Mouse (Mus musculus): Measurements from ENCODE around the gene Srpk2. TPM values are rescaled to one million over a fixed set of nuclear protein-coding genes. Genes with fewer than 3 reads are reported as not detected.
"Not testable (repeated sequence)": the region's sequence is repeated elsewhere in the genome, so short reads cannot be mapped to it uniquely, and the experiment has no call there.

The Srpk2 gene
- total and polyA plus RNA-seq, 3 experiments = 20.6 to 31.1 (median 23.3) TPM

DNA sequence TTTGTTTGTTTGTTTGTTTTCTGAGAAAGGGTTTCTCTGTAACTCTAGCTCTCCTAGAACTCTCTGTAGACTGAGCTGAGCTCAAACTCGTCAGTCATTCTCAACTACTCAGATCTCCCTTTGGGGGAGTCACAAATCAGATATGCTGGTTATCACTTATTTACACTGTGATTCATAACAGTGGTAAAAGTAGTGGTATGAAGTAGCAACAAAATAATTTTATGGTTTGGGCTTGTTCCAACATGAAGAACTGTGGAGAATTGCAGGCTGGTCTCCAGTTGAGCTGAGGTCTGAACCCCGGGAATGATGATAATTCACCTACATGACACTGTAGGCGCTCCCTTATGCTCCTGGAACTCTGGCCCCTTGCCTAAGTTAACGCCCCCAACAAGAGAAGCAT lies 124.2 kb downstream of the Srpk2 start:
- TF ChIP-seq POLR2A (IDR thresholded peaks at IDR 0.05; ENCODE audit: low read depth, low read length) (no peak), JUN (IDR thresholded peaks at IDR 0.05; ENCODE audit: insufficient read depth, low read depth, low read length) (no peak), UBTF (IDR thresholded peaks at IDR 0.05; ENCODE audit: low read depth, low read length) (no peak), HCFC1 (IDR thresholded peaks at IDR 0.05; ENCODE audit: low read depth, low read length) (no peak), BHLHE40 (IDR thresholded peaks at IDR 0.05; ENCODE audit: low read depth, low read length) (no peak), NELFE (IDR thresholded peaks at IDR 0.05; ENCODE audit: low read depth, low read length) (no peak), MXI1 (IDR thresholded peaks at IDR 0.05; ENCODE audit: low read depth, low read length) (no peak), TCF12 (IDR thresholded peaks at IDR 0.05; ENCODE audit: low read depth, low read length) (no peak), RAD21 (IDR thresholded peaks at IDR 0.05; ENCODE audit: low read depth, low read length) (no peak), USF2 (conservative IDR thresholded peaks at IDR 0.05; ENCODE audit: low read depth, low read length) (no peak), ELF1 (IDR thresholded peaks at IDR 0.05; ENCODE audit: low read depth, low read length) (no peak), ZNF384 (IDR thresholded peaks at IDR 0.05; ENCODE audit: low read depth, low read length) (no peak), ZKSCAN1 (IDR thresholded peaks at IDR 0.05; ENCODE audit: borderline replicate concordance, low read depth, low read length) (no peak), USF1 (IDR thresholded peaks at IDR 0.05; ENCODE audit: low read depth, low read length) (no peak), JUND (conservative IDR thresholded peaks at IDR 0.05; ENCODE audit: low read depth, low read length) (no peak), KAT2A (IDR thresholded peaks at IDR 0.05; ENCODE audit: insufficient replicate concordance, low read length) (no peak), SIN3A (IDR thresholded peaks at IDR 0.05; ENCODE audit: low read length) (no peak), RCOR1 (conservative IDR thresholded peaks at IDR 0.05; ENCODE audit: low read depth, low read length) (no peak), ETS1 (conservative IDR thresholded peaks at IDR 0.05; ENCODE audit: low read depth, low read length) (no peak), CTCF (conservative IDR thresholded peaks at IDR 0.05 in 1 of 2, IDR thresholded peaks at IDR 0.05 in 1 of 2; ENCODE audit: low read depth in 2 of 2, low read length in 2 of 2) (no peak)
- dilution Hi-C loops (cut with MboI; ENCODE audit: extremely low pct_ligation_motif_present, extremely low pct_unique_long_range_greater_than_20kb, low sequenced_read_pairs) = no loop called here
- in situ Hi-C loops (cut with MboI; ENCODE audit: low pct_ligation_motif_present, low pct_unique_long_range_greater_than_20kb, low sequenced_read_pairs) = no loop called here

DNA sequence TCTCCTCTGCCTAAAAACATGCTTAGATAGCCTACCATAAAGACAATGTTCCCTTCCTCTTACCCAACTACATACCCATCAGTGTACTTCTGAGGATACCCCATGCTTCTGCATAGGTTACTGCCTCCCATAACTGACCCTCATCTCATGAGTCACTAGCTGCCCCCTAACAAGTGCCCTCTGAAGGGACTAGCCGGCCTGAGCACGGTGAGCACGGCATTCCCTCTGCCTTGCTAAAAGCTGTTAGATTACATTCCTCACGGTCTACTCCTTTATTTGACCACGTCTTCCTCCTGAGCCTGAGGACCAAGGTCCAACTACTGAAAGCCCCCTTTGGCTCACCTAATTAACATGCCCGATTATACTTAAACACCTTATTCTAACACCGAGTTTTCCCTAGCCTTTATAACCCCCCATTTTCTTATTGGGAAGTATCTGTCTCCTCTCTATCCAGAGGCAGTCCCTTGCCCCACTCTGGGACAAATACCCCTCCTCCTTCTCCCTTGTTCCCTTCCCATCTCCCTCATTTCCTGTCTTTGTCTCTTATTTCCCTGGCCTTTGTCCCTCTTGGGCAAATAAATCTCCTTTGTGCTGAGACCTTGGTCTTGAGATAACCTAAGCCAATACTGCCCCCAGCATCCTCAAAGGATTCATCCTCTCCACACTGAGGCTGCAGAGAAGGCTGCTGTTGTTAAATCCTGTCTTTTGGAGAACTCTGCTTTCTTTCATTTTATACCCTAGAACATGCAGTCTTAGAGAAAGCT lies 128.2 kb downstream of the Srpk2 start:
- Histone ChIP-seq H3K9ac (ENCODE audit: insufficient read depth, low read depth) (no peak overlapping the region), H3K27me3 (replicated peaks) (no peaks in the 10 kb centered on the region), H3K4me2 (ENCODE audit: insufficient read depth, low read depth, poor library complexity, severe bottlenecking) (no peak overlapping the region), H3K27ac (ENCODE audit: insufficient read depth, low read depth) (no peak overlapping the region), H3K79me2 (replicated peaks; ENCODE audit: control insufficient read depth, extremely low read depth, insufficient read depth, poor library complexity, severe bottlenecking) (0 out of 2 replicates have a peak, but pooled peaks cover 3% of the 10 kb centered on the region), H3K4me1 (ENCODE audit: control insufficient read depth in 1 of 2, insufficient read depth in 2 of 2) (peaks cover 0 to 3% of the 10 kb centered on the region in 2 experiments; a peak in 1 of 4 replicates), H3K36me3 (replicated peaks in 1 of 2; ENCODE audit: control insufficient read depth in 1 of 2, insufficient read depth in 1 of 2, low read length in 1 of 2) (peaks cover 5 to 56% of the 10 kb centered on the region in 2 experiments), H3K9me3 (replicated peaks; ENCODE audit: low read length) (no peaks in the 10 kb centered on the region), H3K4me3 (replicated peaks in 1 of 3; ENCODE audit: low read depth in 2 of 3, low read length in 2 of 3, poor library complexity in 1 of 3) (no peak overlapping the region)
- TF ChIP-seq E2F4 (IDR thresholded peaks at IDR 0.05; ENCODE audit: insufficient replicate concordance, low read depth, low read length) = no peak
- TF ChIP-seq TBP (conservative IDR thresholded peaks at IDR 0.05; ENCODE audit: low read depth, low read length) = no peak
- TF ChIP-seq ETS1 (conservative IDR thresholded peaks at IDR 0.05; ENCODE audit: low read depth, low read length) = no peak
- no peak for TF ChIP-seq CHD2 (IDR thresholded peaks at IDR 0.05; ENCODE audit: low read length)
- TF ChIP-seq RAD21 (IDR thresholded peaks at IDR 0.05; ENCODE audit: low read depth, low read length) = no peak
- TF ChIP-seq MAZ (IDR thresholded peaks at IDR 0.05; ENCODE audit: low read depth, low read length) = no peak
- TF ChIP-seq SIN3A (IDR thresholded peaks at IDR 0.05; ENCODE audit: low read length) = no peak
- TF ChIP-seq ELF1 (IDR thresholded peaks at IDR 0.05; ENCODE audit: low read depth, low read length) = no peak
- no peak for TF ChIP-seq GABPA (IDR thresholded peaks at IDR 0.05; ENCODE audit: insufficient replicate concordance, low read depth, low read length)
- in situ Hi-C loops (cut with MboI; ENCODE audit: low pct_ligation_motif_present, low pct_unique_long_range_greater_than_20kb, low sequenced_read_pairs) = no loop called here
- dilution Hi-C loops (cut with MboI; ENCODE audit: extremely low pct_ligation_motif_present, extremely low pct_unique_long_range_greater_than_20kb, low sequenced_read_pairs) = no loop called here
- DNase-seq (ENCODE audit: extremely low read depth) = no peak

More for the DNA sequence above, 124.2 kb downstream of the Srpk2 start:
- Histone ChIP-seq H3K27ac (ENCODE audit: insufficient read depth, low read depth) (no peak overlapping the region), H3K4me1 (ENCODE audit: control insufficient read depth in 1 of 2, insufficient read depth in 2 of 2) (peaks cover 0 to 3% of the 10 kb centered on the region in 2 experiments; a peak in 1 of 4 replicates), H3K4me2 (ENCODE audit: insufficient read depth, low read depth, poor library complexity, severe bottlenecking) (no peak overlapping the region), H3K79me2 (replicated peaks; ENCODE audit: control insufficient read depth, extremely low read depth, insufficient read depth, poor library complexity, severe bottlenecking) (no peaks in the 10 kb centered on the region), H3K9ac (ENCODE audit: insufficient read depth, low read depth) (no peak overlapping the region), H3K9me3 (replicated peaks; ENCODE audit: low read length) (no peaks in the 10 kb centered on the region), H3K4me3 (replicated peaks in 1 of 3; ENCODE audit: low read depth in 2 of 3, low read length in 2 of 3, poor library complexity in 1 of 3) (no peak overlapping the region), H3K27me3 (replicated peaks) (no peaks in the 10 kb centered on the region), H3K36me3 (replicated peaks in 1 of 2; ENCODE audit: control insufficient read depth in 1 of 2, insufficient read depth in 1 of 2, low read length in 1 of 2) (peaks cover 21 to 77% of the 10 kb centered on the region in 2 experiments)
- DNase-seq (ENCODE audit: extremely low read depth) = no peak

DNA sequence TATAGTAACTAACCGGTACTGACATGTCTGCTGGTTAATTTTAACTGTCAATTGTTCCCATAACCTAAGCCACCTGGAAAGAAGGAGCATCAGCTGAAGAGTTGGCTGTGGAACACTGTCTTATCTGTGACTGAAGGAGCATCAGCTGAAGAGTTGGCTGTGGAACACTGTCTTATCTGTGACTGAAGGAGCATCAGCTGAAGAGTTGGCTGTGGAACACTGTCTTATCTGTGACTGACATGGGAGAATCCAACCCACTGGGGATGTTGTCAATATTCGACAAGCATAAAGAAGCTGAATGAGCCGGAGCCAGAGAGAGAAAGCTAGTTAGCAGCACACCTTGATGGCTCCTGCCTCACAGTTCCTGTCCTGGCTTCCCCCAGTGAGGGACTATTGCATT lies 131.1 kb downstream of the Srpk2 start:
- in situ Hi-C loops (cut with MboI; ENCODE audit: low pct_ligation_motif_present, low pct_unique_long_range_greater_than_20kb, low sequenced_read_pairs); H3K27ac ChIP-seq (ENCODE audit: insufficient read depth, low read depth); H3K4me2 ChIP-seq (ENCODE audit: insufficient read depth, low read depth, poor library complexity, severe bottlenecking); H3K4me1 ChIP-seq (ENCODE audit: control insufficient read depth in 1 of 2, insufficient read depth in 2 of 2); dilution Hi-C loops (cut with MboI; ENCODE audit: extremely low pct_ligation_motif_present, extremely low pct_unique_long_range_greater_than_20kb, low sequenced_read_pairs); H3K9ac ChIP-seq (ENCODE audit: insufficient read depth, low read depth); H3K4me3 ChIP-seq (replicated peaks in 1 of 3; ENCODE audit: low read depth in 2 of 3, low read length in 2 of 3, poor library complexity in 1 of 3); H3K9me3 ChIP-seq (replicated peaks; ENCODE audit: low read length); H3K27me3 ChIP-seq (replicated peaks); DNase-seq (ENCODE audit: extremely low read depth); H3K79me2 ChIP-seq (replicated peaks; ENCODE audit: control insufficient read depth, extremely low read depth, insufficient read depth, poor library complexity, severe bottlenecking): not testable (repeated sequence)
- peaks cover 8 to 51% of the 10 kb centered on the region in 2 experiments for H3K36me3 ChIP-seq (replicated peaks in 1 of 2; ENCODE audit: control insufficient read depth in 1 of 2, insufficient read depth in 1 of 2, low read length in 1 of 2)
